Mouse (Mus musculus) midbrain, embryonic 15.5 days (tissue): ENCODE measurements around the gene S100a1. TPM values are rescaled to one million over a fixed set of nuclear protein-coding genes. Genes with fewer than 3 reads are reported as not detected.

Source experiments
- ATAC-seq: fragments of 200-750 bp; cut with Nextera tagmentation; replicated peaks from 2 replicates; pipeline ENCODE4 v1.8.0; 2017; ENCODE audit warnings: moderate TSS enrichment
- H3K27ac ChIP-seq: fragments of 300-500 bp; sonication (generic); 2 replicates; pipeline ENCODE4 v1.5.1; 2015; ENCODE audit warnings: mild to moderate bottlenecking, inconsistent platforms
- H3K27me3 ChIP-seq: fragments of 300-500 bp; sonication (generic); replicated peaks from 2 replicates; pipeline ENCODE4 v1.6.1; 2015; ENCODE audit warnings: inconsistent platforms
- H3K36me3 ChIP-seq: fragments of 300-500 bp; sonication (generic); replicated peaks from 2 replicates; pipeline ENCODE4 v1.6.1; 2015; ENCODE audit warnings: inconsistent platforms
- H3K4me1 ChIP-seq: fragments of 300-500 bp; sonication (generic); 2 replicates; pipeline ENCODE4 v1.6.1; 2015; ENCODE audit warnings: inconsistent platforms
- H3K4me2 ChIP-seq: fragments of 300-500 bp; sonication (generic); 2 replicates; pipeline ENCODE4 v1.6.1; 2015; ENCODE audit warnings: inconsistent platforms, mild to moderate bottlenecking, moderate library complexity
- H3K4me3 ChIP-seq: fragments of 300-500 bp; sonication (generic); 2 replicates; pipeline ENCODE4 v1.5.1; 2015; ENCODE audit warnings: mild to moderate bottlenecking, inconsistent platforms
- H3K9ac ChIP-seq: fragments of 300-500 bp; sonication (generic); 2 replicates; pipeline ENCODE4 v1.6.1; 2015; ENCODE audit warnings: mild to moderate bottlenecking, inconsistent platforms
- H3K9me3 ChIP-seq: fragments of 300-500 bp; sonication (generic); 2 replicates; pipeline ENCODE4 v1.6.1; 2016; ENCODE audit warnings: inconsistent platforms
- WGBS: fragments of 180-500 bp; shearing (Covaris S2); methylation state at CpG from one replicate; pipeline ENCODE4 v1.1.7; 2015; ENCODE audit warnings: mixed read lengths; 5-methylcytosine and 5-hydroxymethylcytosine counted together
- polyA plus RNA-seq: library from polyadenylated mRNA; unstranded; fragments of >200 nt; fragmentation: Nextera tagmentation; extraction: Ambion mirVana; gene quantifications from 2 replicates; pipeline ENCODE4 v1.2.1, GENCODE M21; 2015

S100a1 gene
- polyA plus RNA-seq, 1 experiment from 2014 or later: 11.5 TPM

DNA sequence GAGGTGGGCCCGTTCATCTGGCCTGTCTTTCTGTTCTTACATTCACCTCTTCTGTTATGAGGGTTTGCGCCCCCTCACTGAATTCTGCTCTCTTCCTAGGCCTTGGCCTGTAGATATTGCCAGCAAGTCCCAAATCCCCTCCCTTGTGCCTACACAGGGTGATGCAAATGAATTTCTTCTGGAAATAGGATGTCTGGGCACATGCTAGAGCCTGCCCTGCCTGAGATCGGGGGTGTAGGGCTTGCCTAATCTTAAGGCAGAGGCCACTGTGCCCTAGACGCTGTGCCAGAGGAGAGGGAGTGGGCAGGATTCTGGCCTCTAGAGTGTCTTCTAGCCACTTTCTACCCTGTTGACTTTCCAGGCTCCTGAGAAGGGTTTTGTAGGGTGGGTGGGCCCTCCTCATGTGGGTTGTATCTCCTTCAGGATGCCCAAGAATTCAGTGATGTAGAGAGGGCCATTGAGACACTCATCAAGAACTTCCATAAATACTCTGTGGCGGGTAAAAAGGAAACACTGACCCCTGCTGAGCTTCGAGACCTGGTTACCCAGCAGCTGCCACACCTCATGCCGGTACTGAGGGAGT is 13.2 kb upstream of the S100a1 start:
- no peak overlapping the region for H3K4me3 ChIP-seq
- H3K4me1 ChIP-seq: no peaks in the 10 kb centered on the region
- H3K36me3 ChIP-seq: no peaks in the 10 kb centered on the region
- H3K9me3 ChIP-seq: no peaks in the 10 kb centered on the region
- no peak overlapping the region for H3K27ac ChIP-seq
- 86% methylated on average over 7 of the region's 7 CpGs for WGBS
- no peak overlapping the region for H3K9ac ChIP-seq
- ATAC-seq: no peak
- no peaks in the 10 kb centered on the region for H3K27me3 ChIP-seq
- no peak overlapping the region for H3K4me2 ChIP-seq

DNA sequence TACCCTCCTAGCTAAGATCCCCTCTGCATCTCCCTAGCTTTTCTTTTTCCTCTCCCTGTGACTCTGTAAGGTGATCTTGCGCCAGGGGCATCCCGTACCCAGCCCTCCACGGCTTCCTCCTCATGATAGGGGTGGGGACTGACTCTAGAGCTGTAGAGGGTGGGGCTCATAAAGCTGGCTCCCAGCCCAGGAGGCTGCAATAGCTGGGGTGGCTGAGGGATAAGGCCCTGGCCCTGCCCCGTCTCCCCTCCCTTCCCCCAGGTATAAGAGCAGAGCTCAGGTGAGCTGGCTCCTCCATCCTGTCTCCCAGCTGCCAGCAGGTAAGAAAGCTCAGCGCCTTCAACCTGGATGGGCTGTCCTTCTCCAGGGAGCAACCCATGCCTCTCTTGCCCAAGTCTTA is 12.4 kb upstream of the S100a1 start, which contains the start of gene S100a14:
S100a14 (plus strand) TSS at position 277 of the 400 bp plus-strand sequence.
- no peak within 1 kb of the TSS for H3K27ac ChIP-seq
- H3K4me3 ChIP-seq: no peak within 1 kb of the TSS
- no peak within 1 kb of the TSS for H3K4me2 ChIP-seq
- no peaks in the 10 kb centered on the region for H3K27me3 ChIP-seq
- WGBS: 82% methylated on average over 5 of the region's 5 CpGs
- H3K4me1 ChIP-seq: no peaks in the 10 kb centered on the region
- H3K9ac ChIP-seq: no peak within 1 kb of the TSS
- no peaks in the 10 kb centered on the region for H3K36me3 ChIP-seq
- H3K9me3 ChIP-seq: no peaks in the 10 kb centered on the region
- no peak for ATAC-seq

DNA sequence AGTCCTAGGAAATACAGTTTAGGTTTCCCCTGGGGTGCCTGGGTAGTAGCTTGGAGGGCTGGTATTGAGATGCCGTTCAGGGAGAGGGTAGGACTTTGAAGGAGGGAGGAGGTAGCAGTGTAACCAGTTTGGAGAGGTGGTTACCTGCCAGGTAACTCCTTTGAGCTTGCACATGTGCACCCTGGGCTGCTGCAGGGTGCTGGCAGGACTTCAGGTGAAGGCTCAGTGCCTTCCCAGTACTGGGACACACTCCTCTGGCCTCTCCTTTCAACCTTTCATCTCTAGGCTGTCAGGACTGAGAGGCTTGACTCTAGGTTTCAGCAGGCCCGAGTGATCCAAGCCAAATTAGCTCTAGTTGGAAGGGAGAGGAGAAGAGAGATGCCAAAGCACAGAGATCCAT is 11.9 kb upstream of the S100a1 start:
- H3K4me3 ChIP-seq: no peak overlapping the region
- no peaks in the 10 kb centered on the region for H3K4me1 ChIP-seq
- no peak for ATAC-seq
- 96% methylated on average over 2 of the region's 2 CpGs for WGBS
- H3K36me3 ChIP-seq: no peaks in the 10 kb centered on the region
- no peak overlapping the region for H3K4me2 ChIP-seq
- no peaks in the 10 kb centered on the region for H3K9me3 ChIP-seq
- H3K9ac ChIP-seq: no peak overlapping the region
- H3K27me3 ChIP-seq: no peaks in the 10 kb centered on the region
- H3K27ac ChIP-seq: no peak overlapping the region

DNA sequence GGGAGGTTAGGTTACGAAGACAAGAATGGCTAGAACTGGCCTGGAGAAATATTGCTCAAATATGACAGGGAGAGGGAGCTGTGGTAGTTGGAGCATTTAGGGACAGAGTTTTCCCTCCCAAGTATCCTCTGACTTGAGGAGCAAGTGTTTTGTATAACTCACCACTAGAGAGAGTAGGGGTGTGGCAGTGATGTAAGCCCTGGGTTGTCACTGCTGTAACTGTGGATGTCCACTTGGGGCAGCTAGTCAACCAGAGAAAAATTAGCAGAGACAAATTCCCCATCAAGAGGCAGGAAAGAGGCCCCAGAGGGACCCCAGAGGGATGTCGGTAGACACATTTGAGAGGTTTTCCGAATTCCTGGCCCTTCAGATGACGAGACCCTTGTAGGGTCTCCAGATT is 11.2 kb upstream of the S100a1 start:
- H3K27me3 ChIP-seq: no peaks in the 10 kb centered on the region
- no peak overlapping the region for H3K9ac ChIP-seq
- no peaks in the 10 kb centered on the region for H3K4me1 ChIP-seq
- H3K36me3 ChIP-seq: no peaks in the 10 kb centered on the region
- H3K27ac ChIP-seq: no peak overlapping the region
- no peak overlapping the region for H3K4me2 ChIP-seq
- no peak overlapping the region for H3K4me3 ChIP-seq
- 64% methylated on average over 4 of the region's 4 CpGs for WGBS
- ATAC-seq: no peak
- no peaks in the 10 kb centered on the region for H3K9me3 ChIP-seq

DNA sequence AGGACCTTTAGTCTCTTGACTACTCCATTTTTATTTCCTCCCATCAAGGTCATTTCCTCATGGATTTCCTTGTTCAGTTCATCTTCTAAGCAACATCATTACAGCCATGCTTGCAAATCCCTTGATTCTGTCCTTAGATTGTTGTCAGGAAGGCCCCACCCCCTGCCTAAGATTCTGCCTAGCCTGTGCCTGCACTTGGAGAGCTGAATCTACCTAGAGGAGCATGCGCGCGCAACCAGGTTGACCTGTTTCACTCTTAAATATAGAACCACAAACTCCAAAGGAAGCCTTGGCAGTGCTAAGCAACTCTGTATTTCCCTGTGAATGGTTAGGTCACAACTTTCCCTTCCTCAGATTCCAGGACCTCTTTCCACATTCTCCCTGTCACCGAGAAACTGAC is 3.5 kb upstream of the S100a1 start:
- peaks cover 23% of the 10 kb centered on the region for H3K27me3 ChIP-seq
- H3K4me3 ChIP-seq: no peak overlapping the region
- no peak for ATAC-seq
- no peak overlapping the region for H3K4me2 ChIP-seq
- H3K27ac ChIP-seq: no peak overlapping the region
- H3K9ac ChIP-seq: no peak overlapping the region
- no peaks in the 10 kb centered on the region for H3K9me3 ChIP-seq
- H3K4me1 ChIP-seq: peaks cover 11% of the 10 kb centered on the region
- no peaks in the 10 kb centered on the region for H3K36me3 ChIP-seq
- 85% methylated on average over 4 of the region's 4 CpGs for WGBS

DNA sequence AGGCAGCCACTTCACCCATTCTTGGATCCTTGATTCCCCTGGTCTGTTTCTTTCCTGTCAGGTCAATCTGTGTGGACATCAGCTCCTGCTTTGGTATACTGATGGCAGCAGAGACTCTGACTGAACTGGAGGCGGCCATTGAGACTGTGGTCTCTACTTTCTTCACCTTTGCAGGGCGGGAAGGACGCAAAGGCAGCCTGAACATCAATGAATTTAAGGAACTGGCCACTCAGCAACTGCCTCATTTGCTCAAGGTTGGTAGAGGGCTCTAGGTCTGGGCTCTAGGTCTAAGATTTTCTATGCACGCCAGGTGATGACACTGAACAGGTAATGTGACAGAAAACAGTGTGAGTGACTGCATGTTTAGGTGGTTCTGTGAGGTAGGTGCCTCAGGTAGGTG is 1.6 kb upstream of the S100a1 start:
- 89% methylated on average over 4 of the region's 4 CpGs for WGBS
- Histone ChIP-seq H3K36me3 (no peaks in the 10 kb centered on the region), H3K4me3 (no peak overlapping the region), H3K4me2 (no peak overlapping the region), H3K9ac (no peak overlapping the region), H3K27ac (no peak overlapping the region), H3K27me3 (peaks cover 28% of the 10 kb centered on the region), H3K9me3 (no peaks in the 10 kb centered on the region), H3K4me1 (peaks cover 11% of the 10 kb centered on the region)
- no peak for ATAC-seq

DNA sequence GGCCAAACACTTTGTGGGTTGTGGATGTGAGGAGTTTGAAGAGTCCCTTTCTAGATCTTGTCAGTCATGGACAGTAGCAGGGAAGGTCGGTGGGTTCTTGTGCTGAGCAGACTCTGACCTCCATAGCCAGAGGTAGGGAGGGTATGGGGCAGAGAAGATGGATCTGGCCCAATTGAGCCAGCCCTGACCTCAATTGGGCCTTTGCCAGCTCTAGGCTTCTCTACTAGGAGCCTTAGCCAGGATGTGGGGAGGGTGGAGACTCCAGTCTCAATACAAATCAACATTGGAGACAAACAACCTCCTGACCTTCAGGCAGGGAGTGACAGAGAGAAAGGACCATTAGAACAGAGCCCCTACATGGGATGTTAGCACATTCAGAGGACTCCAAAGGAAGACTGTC is 1.1 kb upstream of the S100a1 start:
- Histone ChIP-seq H3K9ac (no peak overlapping the region), H3K36me3 (no peaks in the 10 kb centered on the region), H3K4me2 (peak overlapping the region; percentile 60), H3K27me3 (peaks cover 28% of the 10 kb centered on the region), H3K27ac (no peak overlapping the region), H3K4me3 (peak overlapping the region; percentile 34; the same call in 1 of the 2 replicates), H3K4me1 (peaks cover 11% of the 10 kb centered on the region), H3K9me3 (no peaks in the 10 kb centered on the region)
- 33% methylated on average over 1 of the region's 1 CpGs for WGBS
- no peak for ATAC-seq

DNA sequence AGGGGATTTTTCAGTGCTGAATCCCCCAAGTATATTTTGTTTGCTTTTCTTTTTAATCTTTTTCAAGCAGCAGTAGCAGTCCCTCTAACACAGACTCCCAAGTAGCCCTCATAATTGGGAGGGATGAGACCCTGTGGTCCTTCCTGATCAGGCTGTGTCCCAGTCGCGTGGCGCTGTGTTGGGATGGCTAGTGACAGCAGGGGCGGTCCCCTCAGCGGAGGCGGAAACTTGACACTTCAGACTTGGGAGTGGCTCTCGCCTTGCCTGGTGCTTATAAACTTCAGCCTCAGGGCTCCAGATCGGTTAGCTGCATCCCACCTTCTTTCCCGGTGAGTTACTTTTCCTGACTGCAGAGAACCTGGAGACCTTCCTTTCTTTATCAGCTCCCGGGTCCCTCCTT is 499 bp upstream of the S100a1 start:
- peak overlapping the region; percentile 34 for H3K4me3 ChIP-seq
- ATAC-seq: 0 out of 2 replicates have a peak, but pooled peaks have one; percentile 28
- peaks cover 13% of the 10 kb centered on the region for H3K4me1 ChIP-seq
- WGBS: 2% methylated on average over 10 of the region's 10 CpGs
- H3K27me3 ChIP-seq: peaks cover 28% of the 10 kb centered on the region
- peak overlapping the region; percentile 25 for H3K9ac ChIP-seq
- H3K27ac ChIP-seq: no peak overlapping the region
- H3K4me2 ChIP-seq: peak overlapping the region; percentile 60
- H3K9me3 ChIP-seq: no peaks in the 10 kb centered on the region
- no peaks in the 10 kb centered on the region for H3K36me3 ChIP-seq

DNA sequence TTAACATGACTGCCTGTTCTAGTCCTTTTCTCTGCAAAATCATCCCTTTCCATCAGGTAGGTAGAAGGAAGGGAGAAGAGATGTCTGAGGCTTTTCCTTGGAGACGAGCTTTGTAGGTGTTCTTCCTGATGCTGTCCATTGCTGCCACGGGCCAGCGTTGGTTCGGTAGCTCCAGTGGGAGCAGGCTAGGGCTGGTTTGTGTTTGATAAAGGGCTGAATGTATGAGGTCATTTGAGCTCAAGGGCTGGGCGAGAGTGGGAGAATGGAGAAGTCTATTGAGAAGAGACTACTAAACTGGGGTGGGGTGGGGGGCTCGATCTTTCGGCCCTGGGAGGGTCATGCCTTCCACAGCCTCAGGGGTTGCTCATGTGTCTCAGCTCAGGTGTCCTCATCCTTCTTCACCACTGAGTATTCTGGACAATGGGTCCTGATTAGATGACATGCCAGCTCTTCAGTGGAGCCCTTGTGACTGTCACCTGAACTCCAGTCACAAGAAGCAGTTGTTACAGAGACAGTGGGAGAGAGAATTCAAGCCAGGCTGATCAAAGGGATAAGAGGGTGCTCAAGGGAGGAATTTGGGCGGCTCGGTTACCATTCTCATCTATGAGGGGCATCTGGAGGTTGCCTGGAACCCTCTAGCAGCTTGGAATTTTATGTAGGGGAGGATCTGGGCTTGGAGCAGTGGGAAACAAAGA is 1.1 kb downstream of the S100a1 start:
- Histone ChIP-seq H3K27ac (no peak overlapping the region), H3K4me3 (no peak overlapping the region), H3K27me3 (peaks cover 28% of the 10 kb centered on the region), H3K4me1 (peaks cover 18% of the 10 kb centered on the region), H3K36me3 (no peaks in the 10 kb centered on the region), H3K9ac (no peak overlapping the region), H3K9me3 (no peaks in the 10 kb centered on the region), H3K4me2 (no peak overlapping the region)
- WGBS: 76% methylated on average over 9 of the region's 9 CpGs
- ATAC-seq: no peak

DNA sequence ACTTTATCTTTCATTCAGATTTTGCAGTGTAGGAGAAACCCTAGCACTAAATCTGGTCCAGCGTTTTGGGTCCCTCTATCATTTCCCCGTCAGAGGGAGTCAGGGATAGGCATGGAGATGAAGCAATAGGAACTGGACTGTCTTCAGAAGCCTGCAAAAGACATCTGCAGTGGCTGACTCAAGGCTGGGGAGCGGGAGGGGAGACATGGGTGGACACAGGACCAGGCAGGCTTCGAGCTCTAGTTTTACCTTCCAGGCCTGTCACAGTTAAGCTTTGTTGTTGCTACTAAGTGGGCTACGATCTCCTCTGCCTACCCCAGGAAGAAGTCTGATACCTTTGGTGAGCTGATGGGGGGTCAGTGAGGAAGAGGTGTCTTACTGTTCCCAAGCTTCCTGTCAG is 1.9 kb downstream of the S100a1 start:
- Histone ChIP-seq H3K36me3 (no peaks in the 10 kb centered on the region), H3K27me3 (peaks cover 28% of the 10 kb centered on the region), H3K9me3 (no peaks in the 10 kb centered on the region), H3K4me1 (peaks cover 26% of the 10 kb centered on the region), H3K9ac (no peak overlapping the region), H3K4me2 (no peak overlapping the region), H3K4me3 (no peak overlapping the region), H3K27ac (no peak overlapping the region)
- ATAC-seq: no peak
- WGBS: 85% methylated on average over 5 of the region's 5 CpGs

DNA sequence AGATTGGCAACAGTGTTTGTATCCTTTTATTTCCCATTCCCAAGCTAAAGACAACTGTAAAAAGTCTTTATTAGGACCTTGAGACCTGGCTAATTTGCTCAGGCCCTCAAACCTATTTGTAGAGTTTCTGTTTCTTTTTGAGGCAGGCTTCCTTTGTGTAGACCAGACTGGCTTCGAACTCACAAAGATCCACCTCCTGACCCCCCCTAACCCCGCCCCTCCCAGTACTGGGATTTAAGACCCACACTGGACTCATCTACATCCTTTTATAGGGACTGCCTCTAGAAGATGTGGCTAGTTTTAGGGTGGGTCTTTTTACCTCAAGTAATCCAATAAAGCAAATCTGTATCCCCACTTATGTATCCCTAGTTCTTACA is 4.5 kb downstream of the S100a1 start:
- Histone ChIP-seq H3K27ac (peak overlapping the region; percentile 74), H3K9ac (no peak overlapping the region), H3K9me3 (no peaks in the 10 kb centered on the region), H3K4me3 (peak overlapping the region; percentile 98), H3K4me1 (peaks cover 30% of the 10 kb centered on the region), H3K27me3 (peaks cover 19% of the 10 kb centered on the region), H3K4me2 (peak overlapping the region; percentile 56), H3K36me3 (peaks cover 16% of the 10 kb centered on the region; the same call in 1 of the 2 replicates)
- WGBS: 25% methylated on average over 2 of the region's 2 CpGs
- peak; percentile 40 for ATAC-seq

DNA sequence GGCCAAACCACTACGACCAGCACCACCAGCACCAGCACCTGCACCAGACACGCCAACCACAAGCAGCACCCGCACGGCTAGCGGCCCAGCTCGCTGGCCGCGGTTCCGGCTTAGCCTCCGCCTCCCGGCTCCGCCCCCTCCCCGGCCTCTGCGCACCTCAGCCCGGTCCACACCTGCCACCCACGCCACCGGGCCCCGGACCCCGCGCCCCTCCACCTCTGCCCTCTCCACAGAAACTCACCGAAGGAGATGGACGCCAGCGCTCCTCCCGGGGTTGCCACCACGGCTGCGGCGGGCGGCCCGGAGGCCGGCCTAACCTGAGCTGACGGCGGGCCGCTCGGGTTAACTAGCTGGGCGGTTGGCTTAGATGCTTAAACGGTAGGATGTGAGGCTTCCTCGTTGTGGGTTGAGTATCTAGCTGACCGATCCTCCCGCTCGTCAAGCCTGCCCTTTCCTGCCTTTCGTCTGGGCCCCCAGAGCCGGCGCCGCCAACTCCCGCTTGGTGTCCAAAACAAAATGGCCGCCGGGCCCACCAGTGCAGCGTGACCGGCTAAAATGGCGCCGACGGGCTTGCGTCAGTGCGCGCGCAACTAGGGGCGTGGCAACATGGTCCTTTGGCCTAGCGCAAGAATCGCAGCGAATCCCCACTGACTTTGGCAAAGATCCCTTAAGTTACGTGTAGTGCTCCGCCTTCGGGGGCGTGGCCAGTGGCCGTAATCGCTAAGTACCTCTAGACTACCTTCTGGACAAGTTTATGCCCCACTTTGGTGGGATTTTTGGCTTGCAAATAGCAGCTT is 5.0 kb downstream of the S100a1 start, which contains the start of gene Chtop:
Chtop (minus strand) TSS at position 549 of the 797 bp plus-strand sequence.
- under 1% methylated on average over 64 of the region's 66 CpGs for WGBS
- peaks cover 28% of the 10 kb centered on the region for H3K4me1 ChIP-seq
- H3K4me3 ChIP-seq: peak within 1 kb of the TSS; percentile 98
- ATAC-seq: peak; percentile 93
- peaks cover 22% of the 10 kb centered on the region; the same call in 1 of the 2 replicates for H3K36me3 ChIP-seq
- H3K27me3 ChIP-seq: peaks cover 14% of the 10 kb centered on the region
- peak within 1 kb of the TSS; percentile 96 for H3K9ac ChIP-seq
- peak within 1 kb of the TSS; percentile 68 for H3K4me2 ChIP-seq
- no peaks in the 10 kb centered on the region for H3K9me3 ChIP-seq
- H3K27ac ChIP-seq: peak within 1 kb of the TSS; percentile 97
